Mouse (Mus musculus) small intestine, adult 2 months (tissue): ENCODE measurements around the gene Cpeb2.

Source experiments
- CTCF ChIP-seq: fragments of 200-500 bp; IDR thresholded peaks from 2 replicates; pipeline ENCODE4 v1.5.1; 2012; ENCODE audit warnings: low read depth, mild to moderate bottlenecking, control low read depth, inconsistent platforms, low read length, moderate library complexity, mixed read lengths; ENCODE audit not compliant: insufficient replicate concordance, insufficient read length; ENCODE audit errors: extremely low read depth
- POLR2A ChIP-seq: fragments of 200-500 bp; IDR thresholded peaks from 2 replicates; pipeline ENCODE4 v1.6.1; 2012; ENCODE audit warnings: low read depth, mild to moderate bottlenecking, control low read depth, inconsistent platforms, low read length, moderate library complexity

DNA sequence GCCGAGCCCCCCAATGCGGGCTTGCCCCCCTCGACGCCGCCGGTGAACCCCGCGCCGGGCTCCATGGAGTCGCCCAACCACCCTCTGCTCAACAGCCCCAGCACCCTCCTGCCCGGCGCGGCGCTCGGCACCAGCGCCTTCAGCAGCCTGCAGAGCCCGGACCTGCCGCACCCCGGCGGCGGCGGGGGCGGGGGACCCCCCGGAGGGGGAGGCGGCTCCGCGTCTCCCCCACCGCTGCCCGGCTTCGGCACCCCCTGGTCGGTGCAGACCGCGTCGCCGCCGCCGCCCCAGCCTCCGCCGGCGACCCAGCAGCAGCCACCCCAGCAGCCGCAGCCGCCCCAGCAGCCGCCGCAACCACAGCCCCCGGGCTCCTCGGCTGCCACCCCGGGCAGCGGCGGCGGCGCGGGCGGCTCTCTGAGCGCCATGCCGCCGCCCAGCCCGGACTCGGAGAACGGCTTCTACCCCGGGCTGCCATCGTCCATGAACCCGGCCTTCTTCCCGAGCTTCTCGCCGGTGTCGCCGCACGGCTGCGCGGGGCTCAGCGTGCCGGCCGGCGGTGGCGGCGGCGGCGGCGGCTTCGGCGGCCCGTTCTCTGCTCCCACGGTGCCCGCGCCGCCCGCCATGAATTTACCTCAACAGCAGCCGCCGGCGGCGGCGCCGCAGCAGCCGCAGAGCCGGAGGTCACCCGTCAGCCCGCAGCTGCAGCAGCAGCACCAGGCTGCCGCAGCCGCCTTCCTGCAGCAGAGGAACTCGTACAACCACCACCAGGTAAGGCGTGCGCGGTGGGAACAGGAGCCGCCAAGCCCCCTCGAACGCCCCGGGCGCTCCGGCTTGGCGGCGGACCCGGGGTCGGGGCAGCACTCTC, 1.6 kb downstream of the Cpeb2 start:
- TF ChIP-seq POLR2A (no peak), CTCF (no peak)
